Mouse (Mus musculus) bone marrow, adult 2 months (tissue): ENCODE measurements around the gene Macrod2. TPM values are rescaled to one million over a fixed set of nuclear protein-coding genes. Genes with fewer than 3 reads are reported as not detected.

Source experiments
- H3K27ac ChIP-seq: fragments of 200-500 bp; 2 replicates; pipeline ENCODE4 v1.5.1; 2012; ENCODE audit warnings: low read depth, mild to moderate bottlenecking, control low read depth, inconsistent platforms, low read length; ENCODE audit not compliant: control insufficient read depth, poor library complexity, insufficient read depth
- H3K4me1 ChIP-seq: fragments of 200-500 bp; 2 replicates; pipeline ENCODE4 v1.6.1; 2011; ENCODE audit warnings: low read length; ENCODE audit not compliant: control insufficient read depth, insufficient read depth
- H3K4me3 ChIP-seq: fragments of 200-500 bp; replicated peaks from 2 replicates; pipeline ENCODE3; 2011; ENCODE audit warnings: mild to moderate bottlenecking, low read depth, low read length, control low read depth; ENCODE audit not compliant: control insufficient read depth
- CTCF ChIP-seq: fragments of 200-500 bp; IDR thresholded peaks from 2 replicates; pipeline ENCODE4 v1.5.1; 2011; ENCODE audit warnings: low read length, control low read depth; ENCODE audit not compliant: control insufficient read depth, insufficient read depth
- POLR2A ChIP-seq: fragments of 200-500 bp; IDR thresholded peaks from 2 replicates; pipeline ENCODE4 v1.6.1; 2011; ENCODE audit warnings: low read depth, mild to moderate bottlenecking, control low read depth, low read length, borderline replicate concordance; ENCODE audit not compliant: control insufficient read depth
- WGBS: fragments of 180-500 bp; shearing (Covaris S2); methylation state at CpG from one replicate; pipeline ENCODE4 v1.1.7; 2018; 5-methylcytosine and 5-hydroxymethylcytosine counted together
- polyA plus RNA-seq: library from polyadenylated mRNA; stranded (reverse); fragments of >200 nt; gene quantifications from 2 replicates; pipeline ENCODE4 v1.2.4, GENCODE M21; 2011; ENCODE audit warnings: low replicate concordance; ENCODE audit not compliant: missing spikeins, insufficient read depth, insufficient read length

The Macrod2 gene
- polyA plus RNA-seq, 1 experiment = 2.8 TPM

GRCm38 (mm10) chr2:141582933-141583332 is 1187.8 kb downstream of the Macrod2 start:
- Histone ChIP-seq H3K4me3 (no peak overlapping the region), H3K27ac (no peak overlapping the region), H3K4me1 (no peaks in the 10 kb centered on the region)
- TF ChIP-seq POLR2A (no peak), CTCF (no peak)
- WGBS = 34% methylated on average over 4 of the region's 4 CpGs

- Histone ChIP-seq H3K4me1 (no peaks in the 10 kb centered on the region), H3K27ac (no peak overlapping the region), H3K4me3 (no peak overlapping the region)
- 60% methylated on average over 2 of the region's 2 CpGs for WGBS
- TF ChIP-seq CTCF = no peak
- no peak for TF ChIP-seq POLR2A
These were observed 1192.2 kb downstream of the Macrod2 start for GRCm38 (mm10) chr2:141587290-141587689.

- Histone ChIP-seq H3K4me1 (no peaks in the 10 kb centered on the region), H3K4me3 (no peak overlapping the region), H3K27ac (no peak overlapping the region)
- 58% methylated on average over 4 of the region's 4 CpGs for WGBS
- TF ChIP-seq CTCF (no peak), POLR2A (no peak)
These were observed 1196.2 kb downstream of the Macrod2 start for GRCm38 (mm10) chr2:141591326-141591725.

- Histone ChIP-seq H3K27ac (no peak overlapping the region), H3K4me1 (no peaks in the 10 kb centered on the region), H3K4me3 (no peak overlapping the region)
- no peak for TF ChIP-seq CTCF
- no peak for TF ChIP-seq POLR2A
- 45% methylated on average over 4 of the region's 4 CpGs for WGBS
These were observed 1199.7 kb downstream of the Macrod2 start for GRCm38 (mm10) chr2:141594811-141595210.

- H3K27ac ChIP-seq = no peak overlapping the region
- H3K4me1 ChIP-seq = no peaks in the 10 kb centered on the region
- no peak for TF ChIP-seq CTCF
- no peak for TF ChIP-seq POLR2A
- WGBS = 73% methylated on average over 2 of the region's 2 CpGs
- no peak overlapping the region for H3K4me3 ChIP-seq
These were observed 1222.6 kb downstream of the Macrod2 start for GRCm38 (mm10) chr2:141617721-141618120.

GRCm38 (mm10) chr2:141618257-141618656 is 1223.1 kb downstream of the Macrod2 start:
- 80% methylated on average over 5 of the region's 5 CpGs for WGBS
- TF ChIP-seq CTCF (no peak), POLR2A (no peak)
- H3K27ac ChIP-seq = no peak overlapping the region
- H3K4me3 ChIP-seq = no peak overlapping the region
- no peaks in the 10 kb centered on the region for H3K4me1 ChIP-seq

GRCm38 (mm10) chr2:141664051-141664450 is 1268.9 kb downstream of the Macrod2 start:
- H3K27ac ChIP-seq = no peak overlapping the region
- H3K4me3 ChIP-seq = no peak overlapping the region
- no peak for TF ChIP-seq CTCF
- TF ChIP-seq POLR2A = no peak

GRCm38 (mm10) chr2:141672814-141673213 is 1277.7 kb downstream of the Macrod2 start:
- H3K27ac ChIP-seq = no peak overlapping the region
- TF ChIP-seq POLR2A (no peak), CTCF (no peak)

More at GRCm38 (mm10) chr2:141664051-141664450, 1268.9 kb downstream of the Macrod2 start:
- no peaks in the 10 kb centered on the region for H3K4me1 ChIP-seq

GRCm38 (mm10) chr2:141673405-141673804 is 1278.3 kb downstream of the Macrod2 start:
- H3K4me1 ChIP-seq = no peaks in the 10 kb centered on the region
- H3K27ac ChIP-seq = no peak overlapping the region
- 78% methylated on average over 8 of the region's 8 CpGs for WGBS
- TF ChIP-seq POLR2A = no peak
- TF ChIP-seq CTCF = no peak
- H3K4me3 ChIP-seq = no peak overlapping the region

More at GRCm38 (mm10) chr2:141672814-141673213, 1277.7 kb downstream of the Macrod2 start:
- no peak overlapping the region for H3K4me3 ChIP-seq
- WGBS = 76% methylated on average over 3 of the region's 3 CpGs
- H3K4me1 ChIP-seq = no peaks in the 10 kb centered on the region
